Mouse (Mus musculus) megakaryocyte, embryonic 14.5 days (primary cell): ENCODE data around the gene Vmn2r86. TPM values are rescaled to one million over a fixed set of nuclear protein-coding genes. Genes with fewer than 3 reads are reported as not detected.

Source experiments
- H3K27me3 ChIP-seq: replicated peaks from 2 replicates; pipeline ENCODE3; 2012; ENCODE audit warnings: inconsistent platforms
- H3K36me3 ChIP-seq: replicated peaks from 2 replicates; pipeline ENCODE3; 2012; ENCODE audit warnings: low read length, inconsistent platforms, mixed read lengths
- H3K4me1 ChIP-seq: 2 replicates; pipeline ENCODE4 v1.6.1; 2012; ENCODE audit warnings: inconsistent platforms
- H3K4me3 ChIP-seq: replicated peaks from 2 replicates; pipeline ENCODE3; 2012; ENCODE audit warnings: moderate library complexity, mild to moderate bottlenecking, inconsistent platforms
- H3K9me3 ChIP-seq: 2 replicates; pipeline ENCODE4 v1.6.1; 2012; ENCODE audit warnings: inconsistent platforms
- FLI1 ChIP-seq: IDR thresholded peaks from 2 replicates; pipeline ENCODE4 v1.6.1; 2012; ENCODE audit warnings: low read length, inconsistent platforms, mixed read lengths
- GATA1 ChIP-seq: IDR thresholded peaks from 3 replicates; pipeline ENCODE4 v1.6.1; 2012; ENCODE audit warnings: mixed read lengths, low read length, inconsistent platforms, borderline replicate concordance
- polyA plus RNA-seq: library from polyadenylated mRNA; stranded (reverse); fragments of >175 nt; gene quantifications from 2 replicates; pipeline ENCODE4 v1.2.3, GENCODE M21; 2012; ENCODE audit warnings: low replicate concordance; ENCODE audit not compliant: insufficient read depth

The Vmn2r86 gene
- polyA plus RNA-seq, 1 experiment, result not detected

DNA sequence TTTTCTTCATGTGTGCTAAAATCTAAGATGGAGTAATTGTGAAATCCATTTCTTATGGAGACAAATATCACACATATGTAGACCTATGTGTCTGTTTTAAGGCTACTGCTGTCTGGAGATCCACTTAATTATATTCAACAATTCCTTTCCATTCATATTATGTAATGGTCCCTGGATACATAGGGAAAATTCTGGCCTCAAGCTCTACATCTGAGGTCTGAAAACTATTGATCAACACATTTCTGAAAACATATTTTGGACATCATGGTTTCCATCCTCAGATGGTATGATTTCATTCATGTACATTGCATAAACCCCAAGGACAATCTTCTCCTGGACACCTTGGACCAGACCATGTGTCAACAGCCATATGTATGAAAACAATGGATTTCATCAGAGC is 61.6 kb downstream of the Vmn2r86 start, which contains the start of gene Vmn2r84:
TSS of gene Vmn2r84 (minus strand) at position 101 of the 400 bp plus-strand sequence.
- Histone ChIP-seq H3K9me3 (no peaks in the 10 kb centered on the region), H3K36me3 (no peaks in the 10 kb centered on the region), H3K27me3 (no peaks in the 10 kb centered on the region), H3K4me3 (no peak within 1 kb of the TSS), H3K4me1 (no peaks in the 10 kb centered on the region)
- no peak for TF ChIP-seq GATA1
- no peak for TF ChIP-seq FLI1

Other genes starting within 250 kb of the Vmn2r86 start
- gene Olfr827, start 241.6 kb downstream of the Vmn2r86 start, polyA plus RNA-seq, result not detected in 2 replicates
- not detected in 2 replicates for gene Neurod4, start 175.8 kb downstream of the Vmn2r86 start, polyA plus RNA-seq
- 0.50 TPM in 1 of 2 replicates, not detected in the other for gene Tespa1, start 133.2 kb downstream of the Vmn2r86 start, polyA plus RNA-seq
- not detected in 2 replicates for gene Vmn2r84, start 61.7 kb downstream of the Vmn2r86 start, polyA plus RNA-seq
- gene Vmn2r85, start 26.3 kb downstream of the Vmn2r86 start, polyA plus RNA-seq, result not detected in 2 replicates
- gene Vmn2r87, start 41.3 kb upstream of the Vmn2r86 start, polyA plus RNA-seq, result not detected in 2 replicates